Mouse (Mus musculus) liver, embryonic 15.5 days (tissue): Measurements from ENCODE around the gene Cep19. TPM values are rescaled to one million over a fixed set of nuclear protein-coding genes. Genes with fewer than 3 reads are reported as not detected.

Experiments used
- ATAC-seq: fragments of 200-750 bp; cut with Nextera tagmentation; 2 replicates; pipeline ENCODE4 v1.8.0; 2017; ENCODE audit warnings: moderate number of reproducible peaks, mild to moderate bottlenecking, moderate library complexity; ENCODE audit not compliant: insufficient read depth
- H3K27ac ChIP-seq: fragments of 300-500 bp; sonication (generic); replicated peaks from 2 replicates; pipeline ENCODE4 v1.5.1; 2015; ENCODE audit warnings: mild to moderate bottlenecking, inconsistent platforms
- H3K27me3 ChIP-seq: fragments of 300-500 bp; sonication (generic); 2 replicates; pipeline ENCODE4 v1.6.1; 2015; ENCODE audit warnings: mild to moderate bottlenecking, inconsistent platforms
- H3K36me3 ChIP-seq: fragments of 300-500 bp; sonication (generic); replicated peaks from 2 replicates; pipeline ENCODE4 v1.6.1; 2015; ENCODE audit warnings: moderate library complexity, mild to moderate bottlenecking, inconsistent platforms
- H3K4me1 ChIP-seq: fragments of 300-500 bp; sonication (generic); replicated peaks from 2 replicates; pipeline ENCODE4 v1.6.1; 2015; ENCODE audit warnings: inconsistent platforms
- H3K4me2 ChIP-seq: fragments of 300-500 bp; sonication (generic); 2 replicates; pipeline ENCODE4 v1.6.1; 2015; ENCODE audit warnings: moderate library complexity, mild to moderate bottlenecking, inconsistent platforms
- H3K4me3 ChIP-seq: fragments of 300-500 bp; sonication (generic); replicated peaks from 2 replicates; pipeline ENCODE4 v1.5.1; 2015; ENCODE audit warnings: mild to moderate bottlenecking, inconsistent platforms
- H3K9ac ChIP-seq: fragments of 300-500 bp; sonication (generic); 2 replicates; pipeline ENCODE4 v1.6.1; 2015; ENCODE audit warnings: moderate library complexity, mild to moderate bottlenecking, inconsistent platforms
- H3K9me3 ChIP-seq: fragments of 300-500 bp; sonication (generic); replicated peaks from 2 replicates; pipeline ENCODE4 v1.6.1; 2016; ENCODE audit warnings: inconsistent platforms
- WGBS: fragments of 180-500 bp; shearing (Covaris S2); methylation state at CpG from one replicate; pipeline ENCODE4 v1.1.7; 2015; ENCODE audit warnings: mixed read lengths; ENCODE audit not compliant: insufficient replicate concordance; 5-methylcytosine and 5-hydroxymethylcytosine counted together
- polyA plus RNA-seq: library from polyadenylated mRNA; unstranded; fragments of >200 nt; fragmentation: Nextera tagmentation; extraction: Ambion mirVana; gene quantifications from 2 replicates; pipeline ENCODE4 v1.2.1, GENCODE M21; 2015

Cep19 gene
- polyA plus RNA-seq, 1 experiment from 2014 or later: 5.5 TPM

DNA sequence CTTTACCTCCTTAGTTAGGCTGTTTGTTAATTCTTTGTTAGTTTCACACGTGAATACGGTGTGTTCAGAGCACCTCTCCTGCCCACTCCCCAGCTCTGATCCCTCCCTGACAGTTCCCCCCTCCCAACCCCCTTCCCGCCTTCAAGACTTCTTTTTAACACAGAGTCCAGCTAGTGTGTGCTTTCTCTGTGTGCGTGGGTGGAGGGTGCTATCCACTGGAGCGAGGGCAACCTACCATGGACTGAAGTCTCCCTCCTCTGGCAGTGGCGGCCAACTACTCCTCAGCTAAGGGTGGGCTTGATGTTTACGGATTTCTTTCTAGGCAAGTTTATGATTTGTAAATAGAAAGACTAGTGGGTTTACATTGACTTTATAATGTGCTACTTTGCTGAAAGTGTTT, 8.6 kb downstream of the Cep19 start:
- peak overlapping the region; percentile 29; the same call in 1 of the 2 replicates for H3K27ac ChIP-seq
- peaks cover 14% of the 10 kb centered on the region; the same call in 1 of the 2 replicates for H3K4me1 ChIP-seq
- no peaks in the 10 kb centered on the region for H3K36me3 ChIP-seq
- no peak overlapping the region for H3K9ac ChIP-seq
- ATAC-seq: no peak
- H3K4me2 ChIP-seq: 0 out of 2 replicates have a peak overlapping the region, but pooled peaks have one; percentile 18
- H3K9me3 ChIP-seq: no peaks in the 10 kb centered on the region; the same call in 1 of the 2 replicates
- no peaks in the 10 kb centered on the region for H3K27me3 ChIP-seq
- 28% methylated on average over 7 of the region's 7 CpGs for WGBS
- no peak overlapping the region for H3K4me3 ChIP-seq

DNA sequence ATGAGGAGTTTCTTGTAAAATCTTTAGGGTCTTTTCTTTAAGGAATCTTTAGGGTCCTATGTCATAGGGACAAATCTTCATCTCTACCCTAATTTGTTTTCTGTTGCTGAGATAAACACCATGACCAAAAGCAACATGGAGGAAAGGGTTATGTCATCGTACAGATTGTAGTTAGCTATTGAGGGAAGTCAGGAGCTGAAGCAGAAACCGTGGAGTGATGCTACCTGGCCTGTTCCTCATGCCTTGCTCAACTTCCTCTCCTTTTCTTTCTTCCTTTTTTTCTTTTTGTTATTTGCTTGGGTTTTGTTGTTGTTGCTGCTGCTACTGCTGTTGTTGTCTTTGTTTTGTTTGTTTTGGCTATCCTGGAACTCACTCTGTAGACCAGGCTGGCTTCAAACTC, 9.0 kb downstream of the Cep19 start:
- Histone ChIP-seq H3K4me2 (no peak overlapping the region), H3K4me3 (no peak overlapping the region), H3K36me3 (no peaks in the 10 kb centered on the region), H3K4me1 (peaks cover 18% of the 10 kb centered on the region), H3K9ac (no peak overlapping the region), H3K27ac (0 out of 2 replicates have a peak overlapping the region, but pooled peaks have one; percentile 6), H3K27me3 (no peaks in the 10 kb centered on the region), H3K9me3 (no peaks in the 10 kb centered on the region; the same call in 1 of the 2 replicates)
- ATAC-seq: no peak
- 14% methylated on average over 2 of the region's 2 CpGs for WGBS

DNA sequence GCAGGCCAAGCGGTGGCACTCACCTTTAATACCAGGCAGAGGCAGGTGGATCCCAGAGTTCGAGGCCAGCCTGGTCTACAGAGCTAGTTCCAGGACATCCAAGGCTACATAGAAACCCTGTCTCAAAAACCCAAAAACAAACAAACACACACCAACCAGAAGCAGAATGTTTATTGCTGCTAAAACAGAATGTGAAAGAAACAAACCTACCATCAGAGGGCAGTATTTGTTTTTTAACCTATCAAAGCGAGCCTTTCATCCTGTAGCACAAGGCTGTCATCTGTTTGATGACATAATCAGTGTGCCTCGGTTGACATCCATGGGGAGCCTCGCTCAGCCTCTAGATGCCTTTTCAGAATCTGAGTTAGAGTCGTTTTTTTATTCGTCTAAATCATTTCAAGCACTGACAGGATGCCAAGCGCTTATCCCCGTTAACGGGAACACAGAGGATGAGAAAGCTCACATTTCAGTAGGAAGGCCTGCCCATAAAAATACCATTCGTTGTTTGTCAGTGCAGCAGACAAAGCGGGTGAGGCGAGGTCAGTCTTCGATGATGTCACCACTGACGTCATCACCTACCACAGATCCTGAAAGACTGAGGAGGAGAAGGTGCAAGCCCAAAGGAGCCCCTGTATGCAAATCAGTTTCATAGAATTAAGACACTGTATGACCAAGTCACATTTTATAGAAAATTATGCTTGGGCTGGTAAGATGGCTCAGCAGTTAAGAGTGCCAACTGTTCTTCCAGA, 11.5 kb downstream of the Cep19 start:
- no peak overlapping the region for H3K4me2 ChIP-seq
- WGBS: 65% methylated on average over 15 of the region's 15 CpGs
- ATAC-seq: no peak

DNA sequence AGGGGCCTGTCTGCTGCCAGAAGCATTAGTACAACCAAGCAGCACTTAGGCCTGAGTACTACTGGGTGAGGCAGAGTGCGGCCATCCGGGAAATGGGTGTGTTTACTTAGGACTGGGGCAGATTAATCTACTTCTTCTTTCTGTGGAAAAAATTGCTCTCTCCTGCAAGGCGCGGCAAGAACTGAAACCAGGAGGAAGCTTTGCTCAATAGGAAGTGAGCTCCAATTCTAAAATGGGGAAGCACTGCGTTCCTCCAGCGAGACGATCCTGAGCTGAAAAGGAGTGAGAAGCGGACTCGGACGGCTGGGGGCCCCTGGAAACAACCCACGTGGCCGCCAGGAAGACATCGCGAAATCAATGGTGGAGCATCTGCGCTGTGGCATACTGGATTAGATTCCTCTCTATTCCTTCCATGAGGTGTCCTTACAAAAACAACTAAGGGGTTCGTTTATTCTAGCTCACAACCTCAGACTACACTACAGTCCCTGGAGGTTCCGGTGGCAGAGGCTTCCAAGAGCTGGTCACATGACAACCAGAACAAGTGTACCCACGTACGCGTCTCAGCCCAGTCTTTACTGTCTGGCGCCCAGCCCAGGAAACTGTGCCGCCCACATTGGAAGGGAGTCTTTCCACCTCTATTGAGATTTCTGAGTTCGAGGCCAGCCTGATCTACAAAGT, 14.1 kb downstream of the Cep19 start:
- H3K27me3 ChIP-seq: no peaks in the 10 kb centered on the region
- H3K4me1 ChIP-seq: peaks cover 39% of the 10 kb centered on the region
- no peak overlapping the region for H3K9ac ChIP-seq
- peak overlapping the region; percentile 12; the same call in 1 of the 2 replicates for H3K27ac ChIP-seq
- peak; percentile 70 for ATAC-seq
- H3K9me3 ChIP-seq: no peaks in the 10 kb centered on the region
- peak overlapping the region; percentile 60 for H3K4me2 ChIP-seq
- H3K36me3 ChIP-seq: no peaks in the 10 kb centered on the region
- WGBS: 10% methylated on average over 23 of the region's 23 CpGs
- peak overlapping the region; percentile 39 for H3K4me3 ChIP-seq

More for the DNA sequence above, 11.5 kb downstream of the Cep19 start:
- Histone ChIP-seq H3K27me3 (no peaks in the 10 kb centered on the region), H3K4me3 (no peak overlapping the region), H3K9me3 (no peaks in the 10 kb centered on the region; the same call in 1 of the 2 replicates), H3K36me3 (no peaks in the 10 kb centered on the region), H3K27ac (no peak overlapping the region), H3K4me1 (peaks cover 42% of the 10 kb centered on the region), H3K9ac (no peak overlapping the region)

- Histone ChIP-seq H3K9me3 (no peaks in the 10 kb centered on the region), H3K36me3 (no peaks in the 10 kb centered on the region), H3K9ac (no peak overlapping the region), H3K4me3 (0 out of 2 replicates have a peak overlapping the region, but pooled peaks have one; percentile 39), H3K4me2 (peak overlapping the region; percentile 60), H3K27ac (no peak overlapping the region), H3K27me3 (no peaks in the 10 kb centered on the region), H3K4me1 (peaks cover 39% of the 10 kb centered on the region)
- WGBS: 70% methylated on average over 10 of the region's 10 CpGs
- ATAC-seq: no peak
Measured at GRCm38 (mm10) chr16:32114406-32114805, 14.8 kb downstream of the Cep19 start.

DNA sequence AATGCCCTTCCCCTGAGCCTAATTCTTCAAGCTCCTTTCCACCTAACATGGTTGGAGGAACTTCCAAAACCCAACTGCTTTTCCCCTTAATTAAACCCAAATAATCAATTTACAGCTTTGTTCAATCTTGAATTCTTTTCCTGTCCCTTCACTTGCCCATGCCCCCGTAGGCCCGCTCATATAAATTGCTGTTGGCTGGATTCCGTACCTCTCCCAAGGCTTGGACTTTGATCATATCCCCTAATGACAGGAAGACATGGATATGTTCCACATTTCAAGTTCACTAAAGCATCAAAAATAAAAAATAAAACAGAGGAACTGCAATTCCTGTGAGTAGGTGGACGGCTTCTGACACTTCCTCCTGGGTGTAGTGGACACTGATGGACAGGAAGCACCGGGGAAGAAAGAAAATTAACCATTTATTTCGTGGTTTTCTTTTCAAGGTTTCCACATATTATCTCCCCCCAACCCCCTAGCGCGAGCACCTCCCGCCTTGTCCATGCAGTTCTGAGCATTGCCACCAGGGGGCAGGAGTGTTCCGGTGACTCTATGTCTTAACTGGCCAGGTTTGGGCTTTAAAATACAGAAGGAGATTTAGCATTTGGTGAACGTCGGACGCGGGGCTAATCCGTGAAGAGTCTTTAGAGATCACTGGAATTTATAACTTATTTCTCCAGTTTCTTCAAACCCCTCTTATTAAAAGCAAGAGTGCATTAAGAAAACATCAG, 15.5 kb downstream of the Cep19 start:
- Histone ChIP-seq H3K9ac (0 out of 2 replicates have a peak overlapping the region, but pooled peaks have one; percentile 5), H3K4me2 (peak overlapping the region; percentile 27), H3K27me3 (no peaks in the 10 kb centered on the region), H3K4me1 (peaks cover 39% of the 10 kb centered on the region), H3K4me3 (no peak overlapping the region), H3K36me3 (no peaks in the 10 kb centered on the region), H3K27ac (no peak overlapping the region), H3K9me3 (no peaks in the 10 kb centered on the region)
- ATAC-seq: no peak
- WGBS: 15% methylated on average over 15 of the region's 15 CpGs

DNA sequence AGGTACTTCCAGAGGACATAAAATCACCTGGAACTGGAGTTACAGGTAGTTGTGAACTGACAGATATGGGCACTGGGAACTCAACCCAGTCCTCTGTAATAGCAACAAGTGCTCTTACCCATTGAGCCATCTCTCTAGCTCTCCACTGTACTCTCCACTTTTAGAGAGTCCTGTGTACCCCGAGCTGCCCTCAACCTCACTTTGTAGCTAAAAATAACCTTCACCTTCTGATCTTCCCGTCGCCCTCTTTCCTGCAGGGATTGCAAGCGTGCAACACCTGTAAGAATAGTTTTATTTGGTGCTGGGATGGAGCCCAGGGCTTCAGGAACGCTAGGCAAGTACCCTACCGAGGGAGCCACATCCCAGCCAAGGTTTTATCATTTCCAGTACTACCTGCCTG, 16.2 kb downstream of the Cep19 start:
- H3K4me2 ChIP-seq: peak overlapping the region; percentile 27
- H3K9me3 ChIP-seq: no peaks in the 10 kb centered on the region
- no peak for ATAC-seq
- H3K9ac ChIP-seq: 0 out of 2 replicates have a peak overlapping the region, but pooled peaks have one; percentile 5
- H3K4me3 ChIP-seq: no peak overlapping the region
- H3K36me3 ChIP-seq: no peaks in the 10 kb centered on the region
- H3K27me3 ChIP-seq: no peaks in the 10 kb centered on the region
- H3K4me1 ChIP-seq: peaks cover 39% of the 10 kb centered on the region
- no peak overlapping the region for H3K27ac ChIP-seq
- 25% methylated on average over 6 of the region's 6 CpGs for WGBS

GRCm38 (mm10) chr16:32116186-32116585, 16.6 kb downstream of the Cep19 start:
- WGBS: 20% methylated on average over 5 of the region's 5 CpGs
- no peak for ATAC-seq
- Histone ChIP-seq H3K27ac (no peak overlapping the region), H3K9me3 (no peaks in the 10 kb centered on the region), H3K4me2 (no peak overlapping the region), H3K4me1 (peaks cover 39% of the 10 kb centered on the region), H3K27me3 (no peaks in the 10 kb centered on the region), H3K4me3 (no peak overlapping the region), H3K9ac (no peak overlapping the region), H3K36me3 (no peaks in the 10 kb centered on the region)

GRCm38 (mm10) chr16:32120454-32120853, 20.9 kb downstream of the Cep19 start:
- H3K27ac ChIP-seq: no peak overlapping the region
- no peaks in the 10 kb centered on the region for H3K36me3 ChIP-seq
- H3K9ac ChIP-seq: no peak overlapping the region
- no peak overlapping the region for H3K4me2 ChIP-seq
- ATAC-seq: no peak
- WGBS: 66% methylated on average over 3 of the region's 3 CpGs
- H3K4me3 ChIP-seq: no peak overlapping the region
- H3K4me1 ChIP-seq: peaks cover 11% of the 10 kb centered on the region
- no peaks in the 10 kb centered on the region for H3K27me3 ChIP-seq
- H3K9me3 ChIP-seq: no peaks in the 10 kb centered on the region

GRCm38 (mm10) chr16:32124020-32124419, 24.4 kb downstream of the Cep19 start:
- 69% methylated on average over 7 of the region's 7 CpGs for WGBS
- Histone ChIP-seq H3K4me1 (peaks cover under 1% of the 10 kb centered on the region), H3K4me3 (no peak overlapping the region), H3K36me3 (no peaks in the 10 kb centered on the region), H3K9me3 (no peaks in the 10 kb centered on the region), H3K9ac (no peak overlapping the region), H3K27me3 (no peaks in the 10 kb centered on the region), H3K4me2 (no peak overlapping the region), H3K27ac (no peak overlapping the region)
- ATAC-seq: no peak
